Mouse (Mus musculus) spleen, adult 18-20 months (tissue): ENCODE results near the gene Gm10750.
"Not testable (repeated sequence)": the region's sequence is repeated elsewhere in the genome, so short reads cannot be mapped to it uniquely, and the experiment has no call there.

Source experiments
- DNase-seq, 2 experiments: peaks; one replicate each; pipeline ENCODE4 v3.0.0; 2022; ENCODE audit warnings: mixed read lengths in 2 of 2

Gm10750 gene

DNA sequence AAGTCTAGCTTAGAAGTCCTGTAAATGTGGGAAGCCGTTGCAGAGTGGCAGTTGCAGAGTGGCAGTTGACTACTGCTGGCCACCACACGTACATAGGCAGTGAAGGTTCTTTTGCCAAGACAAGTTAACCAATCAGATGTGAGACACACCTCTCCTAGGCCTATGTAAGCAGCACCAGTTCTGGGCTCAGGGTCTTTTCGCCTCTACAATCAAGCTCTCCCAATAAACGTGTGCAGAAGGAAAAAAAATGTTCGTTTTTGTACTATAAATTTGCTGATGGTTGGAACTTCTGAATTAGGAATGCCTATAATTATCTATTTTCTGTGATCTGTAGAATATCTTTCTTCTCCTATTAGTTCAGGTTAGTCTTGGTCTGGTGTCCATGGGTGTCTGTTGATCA is at the start of gene Gm10750:
Gm10750 (minus strand) TSS at position 101 of the 400 bp plus-strand sequence.
- not testable (repeated sequence) for DNase-seq

DNA sequence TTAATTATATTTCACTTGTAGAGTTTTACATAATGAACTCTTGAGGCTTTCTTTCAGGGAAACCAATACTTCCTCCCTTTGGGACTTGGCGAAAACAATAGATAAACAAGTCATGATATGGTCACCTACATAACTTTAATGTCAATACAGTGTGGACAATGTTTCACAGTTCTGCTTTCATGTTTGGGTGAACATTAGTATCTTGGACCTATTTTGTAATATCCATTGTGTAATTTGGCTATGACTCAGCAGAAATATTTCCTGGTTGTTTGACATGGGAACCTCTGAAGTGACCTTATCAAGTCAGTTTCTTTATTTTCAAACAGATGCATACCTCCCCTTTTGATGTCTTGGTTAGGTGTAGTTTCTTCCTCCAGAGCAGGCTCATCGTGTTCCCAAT is 12.2 kb downstream of the Gm10750 start:
- no peak for DNase-seq

DNA sequence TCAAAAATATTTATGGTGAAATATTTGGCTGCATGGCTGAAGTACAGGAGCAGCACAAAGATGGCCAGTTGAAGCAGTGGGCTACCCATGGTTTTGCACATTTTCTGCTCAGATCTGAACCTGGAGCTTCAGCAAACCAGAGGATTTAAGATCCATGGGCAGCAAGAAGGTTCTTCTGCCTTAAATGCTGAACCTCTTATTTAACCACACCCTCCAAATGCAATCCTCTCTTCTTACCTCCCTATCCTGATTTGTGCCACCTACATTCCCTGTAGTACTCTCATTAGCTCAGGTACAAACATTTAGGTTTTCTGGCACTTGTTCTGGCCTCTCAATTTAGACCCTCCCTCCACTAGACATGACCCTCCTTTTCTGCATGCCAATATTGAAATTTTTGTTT is 13.9 kb downstream of the Gm10750 start, which contains the start of gene Gm1330:
Gm1330 (minus strand) TSS at position 101 of the 400 bp plus-strand sequence.
- no peak for DNase-seq

- DNase-seq = no peak
Measured at GRCm38 (mm10) chr2:148995133-148995532, 21.9 kb downstream of the Gm10750 start.
